Mouse (Mus musculus) G1E (cell line): Measurements from ENCODE around the gene A930017K11Rik.

ENCODE experiments used
- CTCF ChIP-seq: IDR thresholded peaks from 2 replicates; pipeline ENCODE4 v1.5.1; 2012; ENCODE audit warnings: low read depth, low read length, inconsistent platforms, mixed read lengths
- GATA2 ChIP-seq: IDR thresholded peaks from 2 replicates; pipeline ENCODE4 v1.6.1; 2012; ENCODE audit warnings: low read depth, low read length, inconsistent platforms, borderline replicate concordance
- TAL1 ChIP-seq: conservative IDR thresholded peaks from 2 replicates; pipeline ENCODE4 v1.6.1; 2012; ENCODE audit warnings: low read depth, low read length, inconsistent platforms, mixed read lengths

DNA sequence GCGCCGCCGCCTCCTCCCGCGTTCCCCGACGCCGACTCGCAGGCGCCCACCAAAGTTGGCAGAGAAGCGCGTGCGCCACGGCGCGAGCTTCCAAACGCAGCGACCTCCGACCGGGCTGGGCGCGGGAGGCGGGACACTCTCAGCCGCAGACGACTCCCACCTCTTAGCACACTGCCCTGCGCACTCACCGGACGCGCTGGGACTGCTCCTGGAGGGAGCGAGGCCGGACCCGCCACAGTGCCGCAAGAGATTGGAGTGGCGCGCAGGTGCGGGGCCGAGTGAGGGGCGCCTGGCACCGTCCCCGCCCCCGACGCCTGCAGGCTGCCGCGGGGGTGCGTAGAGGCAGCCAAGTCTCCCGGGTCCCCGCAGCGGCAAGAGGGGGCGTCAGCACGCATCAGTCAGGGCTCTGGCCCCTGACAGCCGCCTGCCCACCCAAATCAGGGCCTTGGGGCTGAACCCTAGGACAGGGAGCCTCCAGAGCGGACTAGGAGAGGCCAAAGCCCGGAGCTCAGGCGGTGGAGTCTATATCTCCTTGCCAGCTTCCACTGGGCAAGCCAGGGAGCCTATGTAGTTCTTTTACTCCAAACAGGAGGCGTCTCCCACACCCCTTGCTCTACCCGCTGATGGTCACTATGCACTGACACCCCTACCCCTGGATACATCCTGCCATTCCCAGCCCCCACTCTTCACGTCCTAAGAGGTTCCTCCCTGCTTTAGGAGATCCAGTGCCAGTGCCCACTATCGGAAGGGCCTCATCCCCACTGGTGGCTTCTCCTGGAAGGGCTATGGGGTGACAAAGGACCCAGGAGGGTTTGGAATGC, at the start of gene A930017K11Rik:
- no peak for TF ChIP-seq CTCF
- TF ChIP-seq GATA2 = no peak
- no peak for TF ChIP-seq TAL1
